Mouse (Mus musculus): ENCODE measurements at regions not wholly inside any gene's neighbourhood (a gene's known extent, or its start where the extent isn't known, plus 50 kb on each side); places are given as distances from the start of the nearest gene placed in this dataset.

DNA sequence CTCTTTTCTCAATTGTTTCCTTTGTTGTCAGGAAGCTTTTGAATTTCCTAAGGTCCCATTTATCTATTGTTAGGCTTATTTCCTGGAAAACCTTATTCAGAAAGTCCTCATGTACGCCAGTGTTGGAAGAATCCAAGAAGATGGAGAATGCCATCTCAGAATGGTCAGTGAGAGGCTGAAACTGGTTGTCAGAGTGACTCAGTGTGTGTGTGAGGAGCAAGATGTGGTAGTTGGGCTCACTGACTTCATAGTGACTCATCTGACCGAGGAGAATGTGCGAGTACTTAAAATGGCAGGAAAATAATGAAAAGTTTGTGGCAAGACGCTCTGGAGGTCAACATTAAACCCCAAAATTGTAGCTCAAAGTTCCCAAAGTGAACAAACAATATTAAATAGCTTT lies 59.4 kb upstream of the Pum3 start:
- TF ChIP-seq ZC3H11A (IDR thresholded peaks at IDR 0.05; ENCODE audit: borderline replicate concordance, low read depth, low read length) (no peak), CHD2 (IDR thresholded peaks at IDR 0.05; ENCODE audit: low read depth, low read length) (no peak), MAFK (IDR thresholded peaks at IDR 0.05; ENCODE audit: insufficient read depth, low read depth, low read length) (no peak), HCFC1 (IDR thresholded peaks at IDR 0.05; ENCODE audit: borderline replicate concordance, insufficient read depth, low read length) (no peak), ZNF384 (IDR thresholded peaks at IDR 0.05; ENCODE audit: low read depth, low read length) (no peak)
